Mouse (Mus musculus) frontal cortex, postnatal 36 days (tissue): ENCODE measurements around the gene Gm45208.

Experiments used
- DNase-seq, 2 experiments: peaks; one replicate each; pipeline ENCODE4 v3.0.0; 2022; ENCODE audit warnings: low spot score in 2 of 2

The Gm45208 gene

GRCm38 (mm10) chrX:7772766-7773165 is 50.7 kb downstream of the Gm45208 start:
- DNase-seq, result no peak

DNA sequence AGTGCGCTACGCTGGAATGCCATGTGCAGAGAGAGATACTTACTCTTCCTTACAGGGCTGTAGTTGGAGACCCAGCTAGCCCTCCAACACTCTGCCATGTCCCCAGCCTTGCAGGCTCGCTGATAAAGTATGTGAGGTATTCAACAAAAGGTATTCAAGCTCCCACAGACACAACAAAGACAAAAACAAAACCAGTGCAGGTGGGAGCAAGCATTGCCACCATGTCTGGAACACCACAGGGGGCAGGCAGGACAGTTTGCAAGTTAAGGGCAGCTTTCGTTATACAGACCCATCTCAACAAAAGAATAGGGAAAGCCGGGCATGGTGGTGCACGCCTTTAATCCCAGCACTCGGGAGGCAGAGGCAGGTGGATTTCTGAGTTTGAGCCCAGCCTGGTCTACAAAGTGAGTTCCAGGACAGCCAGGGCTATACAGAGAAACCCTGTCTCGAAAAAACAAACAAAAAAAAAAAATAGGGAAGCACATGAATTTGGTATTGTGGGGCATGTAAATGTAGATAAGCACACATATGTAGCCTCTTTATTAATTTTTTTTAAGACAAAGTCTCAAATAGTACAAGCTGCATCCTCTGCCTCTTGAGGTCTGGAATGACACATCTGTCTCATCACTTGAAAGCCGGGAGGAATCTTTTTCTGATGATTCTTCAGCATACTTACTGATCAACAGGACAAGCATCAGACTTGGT is 53.6 kb downstream of the Gm45208 start:
- no peak for DNase-seq

- peak; percentile 40 to 68 for DNase-seq
Measured at GRCm38 (mm10) chrX:7776329-7777082, 54.5 kb downstream of the Gm45208 start.

DNA sequence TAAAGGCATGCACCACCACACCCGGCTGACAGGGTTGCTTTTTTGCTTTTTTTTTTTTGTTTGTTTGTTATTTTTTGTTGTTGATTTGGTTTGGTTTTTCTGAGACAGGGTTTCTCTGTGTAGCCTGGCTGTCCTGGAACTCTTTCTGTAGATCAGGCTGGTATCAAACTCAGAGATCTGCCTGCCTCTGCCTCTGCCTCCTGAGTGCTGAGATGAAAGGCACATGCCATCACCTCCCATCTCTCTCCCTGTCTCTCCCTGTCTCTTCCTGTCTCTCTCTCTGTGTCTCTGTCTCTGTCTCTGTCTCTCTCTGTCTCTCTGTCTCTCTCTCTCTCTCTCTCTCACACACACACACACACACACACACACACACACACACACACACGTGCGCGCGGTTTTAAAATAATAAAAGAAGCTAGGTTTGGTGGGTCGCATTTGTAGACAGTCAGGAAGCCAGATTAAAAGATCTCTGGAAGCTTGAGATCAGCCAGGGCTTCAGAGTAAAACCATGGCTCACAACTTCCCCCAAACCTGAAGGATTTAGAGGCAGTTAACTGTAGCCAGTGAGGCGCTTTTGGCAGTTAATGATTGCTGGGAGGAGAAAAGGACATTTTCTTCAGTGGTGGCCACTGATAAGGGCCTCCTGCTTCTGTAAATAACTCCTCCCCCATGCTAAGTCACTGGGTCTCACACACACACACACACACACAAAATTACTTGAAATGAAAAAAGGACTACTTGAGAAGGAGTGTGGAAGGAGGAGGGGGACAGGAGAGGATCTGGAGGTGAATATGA is 56.6 kb downstream of the Gm45208 start:
- DNase-seq, result no peak

DNA sequence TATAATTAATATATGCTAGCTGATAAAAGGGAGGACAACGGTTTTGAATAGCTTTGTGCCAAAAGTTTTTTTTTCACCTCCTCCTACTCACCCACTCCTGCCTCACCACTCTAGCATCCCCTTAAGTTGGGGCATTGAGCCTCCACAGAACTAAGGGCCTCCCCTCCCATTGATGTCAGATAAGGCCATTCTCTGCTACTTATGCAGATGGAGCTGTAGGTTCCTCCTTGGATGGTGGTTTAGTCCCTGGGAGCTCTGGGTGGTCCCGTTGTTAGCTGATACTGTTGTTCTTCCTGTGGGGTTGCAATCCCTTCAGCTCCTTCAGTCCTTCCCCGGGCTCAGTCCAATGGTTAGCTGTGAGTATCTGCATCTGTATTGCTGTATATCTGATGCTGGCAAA is 57.2 kb downstream of the Gm45208 start:
- DNase-seq, result no peak
